Mouse (Mus musculus) embryonic facial prominence, embryonic 14.5 days (tissue): ENCODE data around the gene Samd4. TPM values are rescaled to one million over a fixed set of nuclear protein-coding genes. Genes with fewer than 3 reads are reported as not detected.
A peak's percentile ranks its signal among the peaks of the same experiment; 100 is the strongest.

Source experiments
- ATAC-seq: fragments of 200-750 bp; cut with Nextera tagmentation; 2 replicates; pipeline ENCODE4 v1.8.0; 2017; ENCODE audit warnings: low read depth, moderate number of reproducible peaks, moderate TSS enrichment
- DNase-seq: peaks from one replicate; pipeline ENCODE4 v3.0.0-alpha.2; 2015; ENCODE audit warnings: low spot score
- H3K27ac ChIP-seq: fragments of 300-500 bp; sonication (generic); replicated peaks from 2 replicates; pipeline ENCODE4 v1.5.1; 2014; ENCODE audit warnings: low read depth, mild to moderate bottlenecking, low read length, moderate library complexity
- H3K27me3 ChIP-seq: fragments of 300-500 bp; sonication (generic); replicated peaks from 2 replicates; pipeline ENCODE4 v1.6.1; 2014; ENCODE audit warnings: low read length; ENCODE audit not compliant: control insufficient read depth, insufficient read depth
- H3K36me3 ChIP-seq: fragments of 300-500 bp; sonication (generic); 2 replicates; pipeline ENCODE4 v1.6.1; 2014; ENCODE audit warnings: low read length, mixed read lengths; ENCODE audit not compliant: control insufficient read depth, insufficient read depth
- H3K4me1 ChIP-seq: fragments of 300-500 bp; sonication (generic); 2 replicates; pipeline ENCODE4 v1.6.1; 2014; ENCODE audit warnings: antibody characterized with exemption, low read length; ENCODE audit not compliant: control insufficient read depth, insufficient read depth
- H3K4me2 ChIP-seq: fragments of 300-500 bp; sonication (generic); 2 replicates; pipeline ENCODE4 v1.6.1; 2014; ENCODE audit warnings: low read depth, mild to moderate bottlenecking, low read length, moderate library complexity, mixed read lengths
- H3K4me3 ChIP-seq: fragments of 300-500 bp; sonication (generic); 2 replicates; pipeline ENCODE4 v1.5.1; 2014; ENCODE audit warnings: low read depth, mild to moderate bottlenecking, low read length
- H3K9ac ChIP-seq: fragments of 300-500 bp; sonication (generic); 2 replicates; pipeline ENCODE4 v1.6.1; 2014; ENCODE audit warnings: low read depth, mild to moderate bottlenecking, low read length, moderate library complexity, mixed read lengths
- H3K9me3 ChIP-seq: fragments of 300-500 bp; sonication (generic); 2 replicates; pipeline ENCODE4 v1.6.1; 2016; ENCODE audit warnings: low read length; ENCODE audit not compliant: control insufficient read depth
- WGBS: fragments of 180-500 bp; shearing (Covaris S2); extraction: QIAGEN DNeasy Blood & Tissue Kit; methylation state at CpG from one replicate; pipeline ENCODE4 v1.1.7; 2014; 5-methylcytosine and 5-hydroxymethylcytosine counted together
- polyA plus RNA-seq: library from polyadenylated mRNA; unstranded; fragments of >200 nt; fragmentation: Nextera tagmentation; extraction: Ambion mirVana; gene quantifications from 2 replicates; pipeline ENCODE4 v1.2.1, GENCODE M21; 2014

Gene Samd4
- polyA plus RNA-seq, 1 experiment from 2014 or later: 9.6 TPM

GRCm38 (mm10) chr14:47083838-47084237, 201.2 kb downstream of the Samd4 start:
- no peaks in the 10 kb centered on the region for H3K4me1 ChIP-seq
- H3K27me3 ChIP-seq: no peaks in the 10 kb centered on the region
- ATAC-seq (no peak), DNase-seq (no peak)
- H3K4me3 ChIP-seq: no peak overlapping the region
- H3K9ac ChIP-seq: no peak overlapping the region
- H3K27ac ChIP-seq: no peak overlapping the region
- 68% methylated on average over 6 of the region's 6 CpGs for WGBS
- H3K4me2 ChIP-seq: no peak overlapping the region
- H3K9me3 ChIP-seq: no peaks in the 10 kb centered on the region
- peaks cover 4% of the 10 kb centered on the region for H3K36me3 ChIP-seq

- WGBS: 93% methylated on average over 2 of the region's 2 CpGs
- DNase-seq: no peak
- Histone ChIP-seq H3K4me1 (no peaks in the 10 kb centered on the region), H3K36me3 (peaks cover 11% of the 10 kb centered on the region; the same call in 1 of the 2 replicates), H3K27me3 (no peaks in the 10 kb centered on the region), H3K9me3 (no peaks in the 10 kb centered on the region), H3K27ac (no peak overlapping the region), H3K4me2 (no peak overlapping the region), H3K9ac (no peak overlapping the region), H3K4me3 (no peak overlapping the region)
- ATAC-seq: no peak
Observed at GRCm38 (mm10) chr14:47084686-47085085, 202.0 kb downstream of the Samd4 start.

- Histone ChIP-seq H3K9me3 (no peaks in the 10 kb centered on the region), H3K27me3 (no peaks in the 10 kb centered on the region), H3K27ac (no peak overlapping the region), H3K4me3 (no peak overlapping the region), H3K4me2 (peak overlapping the region; percentile 52), H3K36me3 (peaks cover 21% of the 10 kb centered on the region; the same call in 1 of the 2 replicates), H3K4me1 (no peaks in the 10 kb centered on the region), H3K9ac (no peak overlapping the region)
- DNase-seq (no peak), ATAC-seq (no peak)
- WGBS: 57% methylated on average over 3 of the region's 3 CpGs
Observed at GRCm38 (mm10) chr14:47086123-47086522, 203.5 kb downstream of the Samd4 start.

GRCm38 (mm10) chr14:47086743-47087142, 204.1 kb downstream of the Samd4 start:
- WGBS: 4% methylated on average over 16 of the region's 16 CpGs
- Histone ChIP-seq H3K27me3 (no peaks in the 10 kb centered on the region), H3K9me3 (no peaks in the 10 kb centered on the region), H3K4me3 (peak overlapping the region; percentile 20), H3K4me2 (peak overlapping the region; percentile 52), H3K27ac (no peak overlapping the region), H3K4me1 (no peaks in the 10 kb centered on the region), H3K36me3 (peaks cover 24% of the 10 kb centered on the region; the same call in 1 of the 2 replicates), H3K9ac (peak overlapping the region; percentile 44)
- ATAC-seq (peak; percentile 90), DNase-seq (peak; percentile 93)

- Histone ChIP-seq H3K4me1 (no peaks in the 10 kb centered on the region), H3K4me3 (peak overlapping the region; percentile 20), H3K9ac (peak overlapping the region; percentile 44; the same call in 1 of the 2 replicates), H3K36me3 (peaks cover 27% of the 10 kb centered on the region; the same call in 1 of the 2 replicates), H3K27me3 (no peaks in the 10 kb centered on the region), H3K4me2 (peak overlapping the region; percentile 52), H3K27ac (no peak overlapping the region), H3K9me3 (no peaks in the 10 kb centered on the region)
- WGBS: 35% methylated on average over 5 of the region's 5 CpGs
- peak; percentile 16; the same call in 1 of the 2 replicates for ATAC-seq
- peak; percentile 84 for DNase-seq
Observed at GRCm38 (mm10) chr14:47087182-47087581, 204.5 kb downstream of the Samd4 start.

GRCm38 (mm10) chr14:47087669-47088250, 205.1 kb downstream of the Samd4 start:
- H3K9ac ChIP-seq: no peak overlapping the region
- H3K4me2 ChIP-seq: no peak overlapping the region
- no peaks in the 10 kb centered on the region for H3K27me3 ChIP-seq
- no peak overlapping the region for H3K4me3 ChIP-seq
- peaks cover 27% of the 10 kb centered on the region; the same call in 1 of the 2 replicates for H3K36me3 ChIP-seq
- ATAC-seq (no peak), DNase-seq (no peak)
- H3K27ac ChIP-seq: no peak overlapping the region
- H3K9me3 ChIP-seq: no peaks in the 10 kb centered on the region
- WGBS: 81% methylated on average over 12 of the region's 12 CpGs
- no peaks in the 10 kb centered on the region for H3K4me1 ChIP-seq

GRCm38 (mm10) chr14:47088339-47088738, 205.7 kb downstream of the Samd4 start:
- Histone ChIP-seq H3K36me3 (peaks cover 24% of the 10 kb centered on the region; the same call in 1 of the 2 replicates), H3K4me1 (no peaks in the 10 kb centered on the region), H3K27ac (no peak overlapping the region), H3K27me3 (no peaks in the 10 kb centered on the region), H3K9me3 (no peaks in the 10 kb centered on the region), H3K9ac (no peak overlapping the region), H3K4me2 (no peak overlapping the region), H3K4me3 (no peak overlapping the region)
- 38% methylated on average over 1 of the region's 1 CpGs for WGBS
- no peak for DNase-seq
- no peak for ATAC-seq

GRCm38 (mm10) chr14:47089153-47089552, 206.5 kb downstream of the Samd4 start:
- Histone ChIP-seq H3K9ac (no peak overlapping the region), H3K36me3 (peaks cover 23% of the 10 kb centered on the region; the same call in 1 of the 2 replicates), H3K27me3 (no peaks in the 10 kb centered on the region), H3K4me1 (0 out of 2 replicates have a peak, but pooled peaks cover 3% of the 10 kb centered on the region), H3K9me3 (no peaks in the 10 kb centered on the region), H3K4me2 (no peak overlapping the region), H3K27ac (no peak overlapping the region), H3K4me3 (no peak overlapping the region)
- DNase-seq (no peak), ATAC-seq (no peak)
- WGBS: 70% methylated on average over 6 of the region's 6 CpGs

GRCm38 (mm10) chr14:47091908-47092307, 209.3 kb downstream of the Samd4 start:
- Histone ChIP-seq H3K4me3 (no peak overlapping the region), H3K27me3 (no peaks in the 10 kb centered on the region), H3K4me2 (no peak overlapping the region), H3K27ac (no peak overlapping the region), H3K4me1 (0 out of 2 replicates have a peak, but pooled peaks cover 3% of the 10 kb centered on the region), H3K36me3 (peaks cover 23% of the 10 kb centered on the region; the same call in 1 of the 2 replicates), H3K9ac (no peak overlapping the region), H3K9me3 (no peaks in the 10 kb centered on the region)
- DNase-seq: no peak
- 85% methylated on average over 6 of the region's 6 CpGs for WGBS
- ATAC-seq: no peak
